Mouse (Mus musculus) right cerebral cortex, postnatal 25 days (tissue): Measurements from ENCODE around the gene Ccdc187.

Source experiments
- DNase-seq: peaks from one replicate; pipeline ENCODE4 v3.0.0; 2022

The Ccdc187 gene

DNA sequence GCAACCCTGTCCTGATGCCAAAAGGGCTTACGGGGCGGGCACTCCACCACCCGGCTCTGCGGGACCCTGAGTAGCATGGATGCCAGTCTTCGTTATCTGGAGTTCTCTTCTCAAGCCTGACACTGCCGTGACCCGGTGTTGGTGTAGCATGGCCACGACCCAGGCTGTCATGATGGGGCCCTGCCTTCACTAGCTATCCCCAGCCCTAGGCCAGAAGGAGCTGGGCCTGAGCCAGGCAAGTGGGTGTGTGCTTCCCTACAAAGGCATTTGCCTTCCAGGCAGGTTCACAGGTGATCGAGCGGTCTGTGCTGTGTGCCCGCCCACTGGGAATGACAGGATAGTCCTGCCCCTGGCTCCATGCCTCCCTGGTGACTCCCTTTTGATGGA is 21.6 kb upstream of the Ccdc187 start:
- DNase-seq, result peak; percentile 50

DNA sequence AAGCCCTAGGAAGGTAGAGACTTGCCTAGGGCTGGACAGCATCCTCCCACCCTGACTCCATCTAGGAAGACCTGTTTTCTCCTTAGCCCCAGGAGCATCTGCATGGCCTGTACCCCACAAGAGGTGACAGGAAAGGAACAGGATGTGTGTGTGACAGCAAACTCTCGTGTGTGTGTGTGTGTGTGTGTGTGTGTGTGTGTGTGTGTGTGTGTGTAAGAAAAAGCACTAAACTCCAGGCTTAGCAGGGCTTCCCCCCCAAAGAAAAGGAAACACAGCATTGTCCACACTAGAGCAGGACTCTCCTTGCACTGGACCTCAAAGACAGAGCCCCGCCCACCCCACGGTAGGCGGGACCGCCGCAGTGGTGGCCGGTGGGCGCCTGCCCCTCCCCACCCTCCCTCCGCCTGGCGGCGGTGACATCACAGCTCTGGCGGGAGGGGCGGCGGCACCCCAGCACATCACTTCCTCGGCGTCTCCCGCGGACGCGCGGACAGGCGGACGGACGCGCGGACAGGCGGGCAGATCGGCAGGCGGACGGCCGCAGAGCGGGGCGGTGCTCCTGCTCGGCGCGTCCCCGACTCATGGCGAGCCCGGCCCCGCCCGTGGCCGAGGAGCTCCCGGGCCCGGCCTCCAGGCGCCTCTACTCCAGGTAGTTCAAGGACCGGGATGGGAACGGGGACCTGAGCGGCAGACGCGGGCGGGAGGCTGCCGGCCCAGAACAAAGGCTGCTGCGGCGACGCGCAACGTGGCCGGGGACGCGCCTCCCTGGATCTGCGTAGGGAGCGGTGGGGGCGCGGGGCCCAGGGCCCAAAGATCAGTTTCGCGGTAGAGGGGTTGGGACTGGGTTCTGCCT is 20.9 kb upstream of the Ccdc187 start, which contains the start of gene Gpsm1:
Gpsm1 (plus strand) TSS at position 444 of the 853 bp plus-strand sequence.
- peak; percentile 85 for DNase-seq

DNA sequence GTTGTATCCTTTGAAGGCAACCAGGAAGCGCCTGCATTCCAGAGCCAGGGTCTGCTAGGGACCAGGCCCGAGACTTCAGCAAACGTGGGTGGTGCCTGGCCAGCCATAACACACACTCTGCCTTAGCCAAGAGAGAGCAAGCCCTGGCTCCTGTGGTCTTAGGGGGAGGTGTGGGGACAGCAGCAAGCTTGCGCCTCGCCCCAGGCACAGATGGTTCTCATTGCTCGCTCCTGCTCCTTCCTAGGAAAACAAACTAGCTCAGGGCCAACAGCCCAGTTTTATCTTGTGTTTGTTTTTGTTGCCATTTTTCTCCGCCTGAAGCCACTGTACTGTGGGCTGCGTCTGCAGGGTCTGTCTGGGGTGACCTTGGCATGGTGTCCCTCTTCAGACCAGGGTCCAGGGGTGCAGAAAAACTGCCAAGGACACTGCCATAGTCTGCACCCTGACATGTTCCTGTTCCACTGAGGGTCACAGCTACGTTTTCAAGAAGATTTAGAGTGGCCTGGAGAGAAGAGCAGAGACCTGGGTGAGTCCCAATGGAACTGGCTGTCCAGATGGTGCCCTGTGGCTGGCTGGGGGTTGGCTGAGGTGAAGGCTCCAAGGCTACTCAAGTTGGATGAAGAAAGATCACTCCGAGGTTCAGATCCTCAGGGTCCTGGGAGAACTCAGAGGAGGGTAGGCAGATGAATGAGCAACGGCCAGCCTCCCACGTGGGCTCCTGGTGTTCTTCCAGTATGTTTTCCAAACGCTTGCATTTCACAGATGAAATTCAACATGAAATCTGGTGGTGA is 20.1 kb upstream of the Ccdc187 start:
- no peak for DNase-seq

DNA sequence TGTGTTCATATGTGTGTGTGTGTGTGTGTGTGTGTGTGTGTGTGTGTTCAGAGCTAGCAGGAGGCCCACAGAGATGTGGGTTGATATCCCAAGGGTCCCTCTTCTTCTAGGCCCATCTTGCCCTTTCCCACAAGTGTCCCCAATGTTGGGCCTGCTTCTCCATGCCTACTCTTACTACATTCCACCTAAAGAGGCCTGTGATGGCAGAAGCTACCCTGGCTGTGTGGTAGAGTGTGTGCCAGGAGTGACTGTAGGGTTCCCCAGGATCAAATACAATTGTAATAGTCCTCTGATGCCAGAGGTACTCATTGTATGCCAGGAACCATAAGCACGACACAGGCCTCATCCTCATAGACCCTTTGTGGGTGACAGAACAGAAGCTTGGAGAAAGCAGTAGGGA is 19.0 kb upstream of the Ccdc187 start:
- no peak for DNase-seq

DNA sequence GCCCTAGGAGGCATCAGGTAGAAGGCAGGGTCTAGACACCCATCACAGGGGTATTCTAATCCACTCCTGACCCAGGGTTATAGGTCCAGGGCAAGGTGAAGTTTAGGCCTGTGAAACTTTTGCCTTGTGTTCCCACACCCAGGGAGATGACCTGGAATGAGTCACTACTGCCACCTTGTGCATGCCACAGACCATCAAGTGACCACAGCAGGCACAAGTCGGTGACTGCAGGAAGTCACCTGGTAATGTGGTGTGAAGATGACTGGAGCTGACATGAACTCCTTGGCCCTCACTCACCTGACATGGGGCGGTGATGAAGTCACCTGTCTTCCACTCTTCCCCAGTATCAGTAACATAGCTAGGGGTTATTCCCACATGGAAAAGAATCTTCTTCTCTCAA is 18.5 kb upstream of the Ccdc187 start:
- no peak for DNase-seq

- DNase-seq, result no peak
These were observed 17.6 kb upstream of the Ccdc187 start for GRCm38 (mm10) chr2:26311936-26312335.

GRCm38 (mm10) chr2:26309739-26310138 is 15.4 kb upstream of the Ccdc187 start:
- DNase-seq, result no peak

DNA sequence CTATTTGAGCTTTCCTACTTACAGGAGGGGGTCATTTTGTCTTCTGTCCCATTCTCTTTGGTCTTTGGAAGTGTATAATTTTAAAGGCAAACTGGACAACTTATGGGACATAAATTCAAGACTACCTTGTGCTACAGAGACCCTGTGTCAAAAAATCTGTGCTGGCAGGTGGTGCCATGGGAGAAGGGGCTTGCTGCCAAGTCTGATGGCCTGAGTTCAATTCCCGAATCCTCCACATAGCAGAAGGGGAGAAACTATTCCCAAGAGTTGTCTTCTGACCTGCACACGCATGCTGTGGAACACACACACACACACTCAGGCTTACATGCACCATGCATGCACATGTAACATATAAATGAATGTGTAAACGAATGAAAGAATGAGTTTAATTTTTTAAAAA is 12.3 kb upstream of the Ccdc187 start:
- DNase-seq, result no peak

- no peak for DNase-seq
These were observed 11.2 kb upstream of the Ccdc187 start for GRCm38 (mm10) chr2:26305555-26305954.

GRCm38 (mm10) chr2:26304711-26305110 is 10.4 kb upstream of the Ccdc187 start:
- DNase-seq, result no peak

- no peak for DNase-seq
These were observed 7.7 kb upstream of the Ccdc187 start for GRCm38 (mm10) chr2:26302005-26302503.

DNA sequence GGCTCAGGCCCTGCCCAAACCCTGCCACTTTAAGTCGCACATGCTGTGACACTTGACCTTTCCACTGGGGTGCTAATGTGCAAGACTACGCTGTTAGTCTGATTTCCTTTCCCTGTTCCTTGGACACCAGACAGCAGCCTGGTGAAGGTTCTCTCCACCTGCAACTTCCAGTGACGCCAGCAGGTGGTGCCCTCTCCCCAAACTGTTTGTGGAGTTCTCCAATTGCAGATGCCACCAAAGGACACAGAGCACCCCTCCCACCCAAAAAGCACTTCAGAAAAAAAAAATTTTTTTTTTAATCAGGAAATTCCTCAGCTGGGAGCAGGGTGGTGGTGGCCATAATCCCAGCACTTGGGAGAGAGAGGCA is 6.4 kb upstream of the Ccdc187 start:
- DNase-seq, result peak; percentile 82

DNA sequence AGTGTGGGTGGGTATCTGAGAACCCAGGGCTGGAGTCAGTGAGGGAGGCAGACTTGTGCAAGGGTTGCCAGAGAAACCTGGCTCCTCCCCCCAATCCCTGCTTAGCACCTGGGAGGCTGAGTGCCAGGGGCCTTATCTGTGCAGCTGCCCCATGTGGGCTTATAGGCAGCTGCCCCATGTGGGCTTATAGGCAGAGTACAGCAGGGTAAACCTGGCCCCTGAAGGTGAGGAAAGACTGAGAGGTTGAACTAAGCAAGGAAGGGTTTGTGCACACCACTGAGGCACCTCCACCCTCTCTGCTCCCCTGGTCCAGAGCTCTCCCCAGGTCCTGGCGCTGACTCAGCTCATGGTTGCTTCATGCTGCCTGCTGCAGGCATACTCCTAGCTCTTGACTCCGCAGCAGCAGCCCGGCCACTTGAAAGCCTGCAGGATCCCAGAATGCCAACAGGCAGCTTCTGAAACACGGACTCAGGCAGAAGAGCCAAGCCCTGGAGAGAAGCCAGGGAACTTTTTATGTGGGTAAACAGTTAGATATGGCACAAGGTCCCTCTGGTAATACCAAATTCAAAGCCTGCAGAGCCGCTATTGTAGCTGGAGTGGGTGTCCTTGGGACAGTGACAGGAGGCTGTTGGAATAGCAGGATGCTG is 5.9 kb upstream of the Ccdc187 start:
- peak; percentile 20 for DNase-seq

- no peak for DNase-seq
These were observed 5.0 kb upstream of the Ccdc187 start for GRCm38 (mm10) chr2:26299336-26299735.

GRCm38 (mm10) chr2:26298856-26299230 is 4.5 kb upstream of the Ccdc187 start:
- DNase-seq, result no peak

GRCm38 (mm10) chr2:26298208-26298855 is 4.0 kb upstream of the Ccdc187 start:
- peak; percentile 77 for DNase-seq

GRCm38 (mm10) chr2:26296606-26297195 is 2.3 kb upstream of the Ccdc187 start:
- DNase-seq, result peak; percentile 72

- DNase-seq, result no peak
These were observed 4.2 kb downstream of the Ccdc187 start for GRCm38 (mm10) chr2:26290133-26290532.

- no peak for DNase-seq
These were observed 8.0 kb downstream of the Ccdc187 start for GRCm38 (mm10) chr2:26286391-26286790.

GRCm38 (mm10) chr2:26285804-26286203 is 8.6 kb downstream of the Ccdc187 start:
- DNase-seq, result no peak

DNA sequence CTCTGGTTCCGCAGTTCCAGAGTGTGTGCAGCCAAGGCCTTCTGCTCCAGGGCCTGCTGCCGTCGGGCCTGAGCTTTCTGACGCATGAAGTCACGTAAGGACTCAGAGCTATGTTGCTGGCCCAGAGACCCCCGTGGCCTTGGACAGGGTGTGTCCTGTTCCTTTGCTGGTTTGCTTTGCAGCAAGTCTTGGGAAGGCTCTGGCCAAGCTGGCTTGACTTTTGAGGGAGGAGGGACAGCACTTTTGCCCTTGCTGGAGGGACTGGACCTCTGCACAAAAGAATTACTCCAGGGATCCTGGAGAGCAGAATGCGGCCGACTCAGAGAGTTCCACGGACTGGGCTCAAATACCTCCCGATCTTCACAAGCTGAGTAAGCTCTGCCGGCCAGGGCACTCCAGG is 13.8 kb downstream of the Ccdc187 start:
- DNase-seq, result no peak

- no peak for DNase-seq
These were observed 14.6 kb downstream of the Ccdc187 start for GRCm38 (mm10) chr2:26279712-26280111.
